ENCODE assay signal across 8 mouse cellular contexts in the genomic region with DNA sequence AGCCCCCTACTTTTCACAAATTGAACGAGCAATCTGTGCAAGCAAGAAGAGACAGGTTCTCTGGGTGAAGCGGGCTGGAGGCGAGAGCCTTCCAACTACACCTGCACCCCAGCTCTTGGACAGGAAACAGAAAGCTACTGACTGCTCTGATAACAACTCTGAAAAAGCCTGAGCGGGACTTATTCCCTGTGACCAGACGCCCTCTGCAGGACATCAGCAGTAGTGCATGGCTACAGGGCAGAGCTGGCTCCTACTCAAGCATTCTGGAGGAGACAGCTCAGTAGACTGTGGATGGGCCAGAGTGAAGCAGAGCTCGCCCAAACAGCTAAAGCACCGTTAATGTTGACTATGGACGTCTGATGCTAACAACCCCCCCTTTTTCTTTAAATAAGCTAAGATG. TPM values are rescaled to one million over a fixed set of nuclear protein-coding genes. Genes with fewer than 3 reads are reported as not detected.
A peak's percentile ranks its signal among the peaks of the same experiment; 100 is the strongest.
DNase-seq lines count a peak whose midpoint lies in the region; ATAC-seq lines count a peak whose summit lies in the region.

No protein-coding gene starts in this region.

- no peak overlapping the region for H3K9ac ChIP-seq in forebrain, embryonic 16.5 days (replicated peaks; ENCODE audit: low read depth, low read length)

- 17% methylated on average over 8 of the region's 8 CpGs for WGBS in forebrain, embryonic 16.5 days

- H3K9me3 ChIP-seq in forebrain, embryonic 16.5 days (ENCODE audit: control insufficient read depth, low read length) = no peaks in the 10 kb centered on the region

- H3K27ac ChIP-seq in forebrain, embryonic 16.5 days (ENCODE audit: low read length) = no peak overlapping the region

- no peaks in the 10 kb centered on the region for H3K4me1 ChIP-seq in forebrain, embryonic 16.5 days (replicated peaks; ENCODE audit: control insufficient read depth, insufficient read depth, low read length)

- no peaks in the 10 kb centered on the region for H3K36me3 ChIP-seq in forebrain, embryonic 16.5 days (ENCODE audit: control insufficient read depth, insufficient read depth)

- peak; percentile 88 for DNase-seq in Muller cell, postnatal 12 days (ENCODE audit: inconsistent ontology term)
- DNase-seq in layer of hippocampus, postnatal 10 days (ENCODE audit: low spot score in 2 of 2) = peak; percentile 96
- DNase-seq in lung, postnatal 36 days = peak; percentile 96
- peak; percentile 88 to 91 for DNase-seq in right cerebral cortex, postnatal 10 days (ENCODE audit: low spot score in 2 of 2)
- DNase-seq in urinary bladder, adult 2 months (ENCODE audit: low spot score) = peak; percentile 84

- ATAC-seq in cerebellum, adult (ENCODE audit: insufficient number of reproducible peaks, low FRiP score, low TSS enrichment) = peak; percentile 65
- ATAC-seq in forebrain, embryonic 16.5 days = 0 out of 2 replicates have a peak, but pooled peaks have one; percentile 20
- peak; percentile 78 to 88 for ATAC-seq in hematopoietic stem cell, adult 5-6 weeks (replicated peaks in 1 of 2; ENCODE audit: insufficient read depth in 1 of 2, low FRiP score in 2 of 2, low TSS enrichment in 1 of 2, low read depth in 1 of 2, poor library complexity in 2 of 2, severe bottlenecking in 2 of 2)

- H3K27me3 ChIP-seq in forebrain, embryonic 16.5 days (replicated peaks; ENCODE audit: control insufficient read depth, insufficient read depth, low read length) = no peaks in the 10 kb centered on the region

- no peak overlapping the region for H3K4me3 ChIP-seq in forebrain, embryonic 16.5 days (replicated peaks; ENCODE audit: low read length)

- no peak overlapping the region for H3K4me2 ChIP-seq in forebrain, embryonic 16.5 days (ENCODE audit: low read length)

RNA-seq across cellular contexts. Expression of a gene that starts 10.2 kb away (rescaled TPM):
- polyA plus RNA-seq in forebrain, embryonic 16.5 days (2015; fragmentation: Nextera tagmentation; extraction: Ambion mirVana) = 3.5 and 4.2 TPM in 2 replicates
- not detected in 2 replicates for total RNA-seq in hematopoietic stem cell, adult 5-6 weeks (2017)
- total RNA-seq in layer of hippocampus, postnatal 10 days (2021) = 1 to 10 TPM; 5.1 to 5.2 TPM
- 147 and 168 TPM in 2 replicates for polyA plus RNA-seq in urinary bladder, adult 2 months (2012; rRNA removed)

RNA-seq across cellular contexts. Expression of a gene that starts 23.4 kb away (rescaled TPM):
- 0.06 and 0.14 TPM in 2 replicates for polyA plus RNA-seq in forebrain, embryonic 16.5 days (2015; fragmentation: Nextera tagmentation; extraction: Ambion mirVana)
- total RNA-seq in hematopoietic stem cell, adult 5-6 weeks (2017) = not detected in 2 replicates
- 1 to 10 TPM; 1.8 to 2.0 TPM for total RNA-seq in layer of hippocampus, postnatal 10 days (2021)
- 2.2 and 2.3 TPM in 2 replicates for polyA plus RNA-seq in urinary bladder, adult 2 months (2012; rRNA removed)

RNA-seq across cellular contexts. Expression of a gene that starts 40.9 kb away (rescaled TPM):
- not detected in 2 replicates for polyA plus RNA-seq in forebrain, embryonic 16.5 days (2015; fragmentation: Nextera tagmentation; extraction: Ambion mirVana)
- not detected in 2 replicates for total RNA-seq in hematopoietic stem cell, adult 5-6 weeks (2017)
- 1 to 10 TPM in 1 of 2 experiments, under 1 TPM in 1; 0.91 to 1.1 TPM for total RNA-seq in layer of hippocampus, postnatal 10 days (2021)
- 3.5 and 6.6 TPM in 2 replicates for polyA plus RNA-seq in urinary bladder, adult 2 months (2012; rRNA removed)

Comparison
In these comparisons a context has a peak if more than half of its experiments do, and no peak if none do; other contexts are left out.
1. ATAC-seq: peak in every context shown above with its lines; median percentile 83 in hematopoietic stem cell, adult 5-6 weeks; 65 in cerebellum, adult; 20 in forebrain, embryonic 16.5 days.